Mouse (Mus musculus) cerebellum, adult 18-20 months (tissue): ENCODE measurements around the gene Cryl1.

Source experiments
- DNase-seq, 2 experiments: peaks; one replicate each; pipeline ENCODE4 v3.0.0; 2021

Gene Cryl1

GRCm38 (mm10) chr14:57398065-57398757 is at the start of gene Cryl1:
Gene Cryl1, minus strand, starts transcription at chr14:57398529.
- DNase-seq: peak; percentile 95 to 98

- DNase-seq: no peak
Measured at GRCm38 (mm10) chr14:57430451-57430850, 32.1 kb upstream of the Cryl1 start.

- DNase-seq: no peak
Measured at GRCm38 (mm10) chr14:57424212-57424561, 25.9 kb upstream of the Cryl1 start.

- DNase-seq: peak; percentile 96
Measured at GRCm38 (mm10) chr14:57423432-57424211, 25.3 kb upstream of the Cryl1 start, which contains the start of gene Ift88. Gene Ift88, plus strand, starts transcription at chr14:57424062.

- no peak for DNase-seq
Measured at GRCm38 (mm10) chr14:57417187-57417586, 18.9 kb upstream of the Cryl1 start.

GRCm38 (mm10) chr14:57412166-57412565 is 13.8 kb upstream of the Cryl1 start:
- no peak for DNase-seq

GRCm38 (mm10) chr14:57409106-57409505 is 10.8 kb upstream of the Cryl1 start:
- DNase-seq: no peak

GRCm38 (mm10) chr14:57408100-57408499 is 9.8 kb upstream of the Cryl1 start:
- no peak for DNase-seq

GRCm38 (mm10) chr14:57407039-57407987 is 9.0 kb upstream of the Cryl1 start:
- peak in 1 of 2 experiments; percentile 7 for DNase-seq

GRCm38 (mm10) chr14:57402815-57403214 is 4.5 kb upstream of the Cryl1 start:
- no peak for DNase-seq

GRCm38 (mm10) chr14:57398813-57399427 is 591 bp upstream of the Cryl1 start:
- DNase-seq: peak in 1 of 2 experiments; percentile 5

GRCm38 (mm10) chr14:57397221-57397620 is 1.1 kb downstream of the Cryl1 start:
- no peak for DNase-seq

- DNase-seq: no peak
Measured at GRCm38 (mm10) chr14:57395470-57395869, 2.9 kb downstream of the Cryl1 start.

GRCm38 (mm10) chr14:57392278-57392677 is 6.1 kb downstream of the Cryl1 start:
- no peak for DNase-seq

- no peak for DNase-seq
Measured at GRCm38 (mm10) chr14:57391621-57392020, 6.7 kb downstream of the Cryl1 start.

- DNase-seq: peak in 1 of 2 experiments; percentile 13
Measured at GRCm38 (mm10) chr14:57386758-57387561, 11.4 kb downstream of the Cryl1 start.

GRCm38 (mm10) chr14:57385667-57386066 is 12.7 kb downstream of the Cryl1 start:
- DNase-seq: no peak

- DNase-seq: no peak
Measured at GRCm38 (mm10) chr14:57377531-57377930, 20.8 kb downstream of the Cryl1 start.

GRCm38 (mm10) chr14:57376956-57377355 is 21.4 kb downstream of the Cryl1 start:
- DNase-seq: no peak

GRCm38 (mm10) chr14:57376016-57376415 is 22.3 kb downstream of the Cryl1 start:
- no peak for DNase-seq

- no peak for DNase-seq
Measured at GRCm38 (mm10) chr14:57375205-57375604, 23.1 kb downstream of the Cryl1 start.
